Mouse (Mus musculus) cerebellum, adult 2 months (tissue): ENCODE data around the gene Mrpl44. TPM values are rescaled to one million over a fixed set of nuclear protein-coding genes. Genes with fewer than 3 reads are reported as not detected.
A peak's percentile ranks its signal among the peaks of the same experiment; 100 is the strongest.

Source experiments
- DNase-seq, 2 experiments: peaks; one replicate each; pipeline ENCODE4 v3.0.0; 2021
- H3K27ac ChIP-seq: fragments of 200-500 bp; 2 replicates; pipeline ENCODE4 v1.5.1; 2012; ENCODE audit warnings: low read length, control low read depth, inconsistent platforms; ENCODE audit not compliant: insufficient read depth
- H3K27me3 ChIP-seq: fragments of 200-500 bp; 2 replicates; pipeline ENCODE4 v1.6.1; 2012; ENCODE audit warnings: inconsistent platforms, mild to moderate bottlenecking, low read length, moderate library complexity; ENCODE audit not compliant: control insufficient read depth, insufficient read depth
- H3K4me1 ChIP-seq: fragments of 200-500 bp; 2 replicates; pipeline ENCODE4 v1.6.1; 2011; ENCODE audit warnings: low read length; ENCODE audit not compliant: control insufficient read depth, insufficient read depth
- H3K4me3 ChIP-seq: fragments of 200-500 bp; replicated peaks from 2 replicates; pipeline ENCODE3; 2011; ENCODE audit warnings: mild to moderate bottlenecking, low read depth, low read length, control low read depth; ENCODE audit not compliant: insufficient read depth
- CTCF ChIP-seq: fragments of 200-500 bp; IDR thresholded peaks from 2 replicates; pipeline ENCODE4 v1.5.1; 2011; ENCODE audit warnings: low read depth, mild to moderate bottlenecking, control low read depth, low read length, moderate library complexity, borderline replicate concordance; ENCODE audit not compliant: insufficient read depth
- POLR2A ChIP-seq: fragments of 200-500 bp; IDR thresholded peaks from 2 replicates; pipeline ENCODE4 v1.6.1; 2011; ENCODE audit warnings: low read length, control low read depth, borderline replicate concordance; ENCODE audit not compliant: insufficient read depth
- WGBS: fragments of 180-500 bp; shearing (Covaris S2); methylation state at CpG from one replicate; pipeline ENCODE4 v1.1.7; 2018; 5-methylcytosine and 5-hydroxymethylcytosine counted together
- polyA plus RNA-seq: library from polyadenylated mRNA; depleted of rRNA; stranded (reverse); fragments of >200 nt; gene quantifications from 2 replicates; pipeline ENCODE4 v1.2.3, GENCODE M21; 2012

Gene Mrpl44
- polyA plus RNA-seq, 1 experiment: 29.5 TPM

DNA sequence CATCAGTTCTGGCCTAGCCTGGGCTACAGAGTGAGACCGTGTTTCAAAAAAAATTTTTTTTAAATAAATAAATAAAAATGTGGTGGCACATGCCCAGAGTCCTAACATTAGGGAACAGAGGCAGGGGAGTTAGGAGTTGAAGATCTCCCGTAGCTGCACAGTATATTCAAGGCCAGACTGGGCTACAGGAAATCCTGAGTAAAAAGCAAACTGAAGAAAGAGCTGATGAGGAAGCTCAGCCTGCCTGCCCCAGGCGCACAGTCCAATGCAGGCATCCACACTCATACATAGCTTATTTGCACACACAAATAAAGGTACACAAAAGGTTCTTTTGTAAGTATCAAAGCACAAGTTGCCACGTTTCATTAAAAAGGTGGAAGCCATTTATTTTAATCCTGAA is 18.2 kb upstream of the Mrpl44 start:
- H3K4me3 ChIP-seq: no peak overlapping the region

DNA sequence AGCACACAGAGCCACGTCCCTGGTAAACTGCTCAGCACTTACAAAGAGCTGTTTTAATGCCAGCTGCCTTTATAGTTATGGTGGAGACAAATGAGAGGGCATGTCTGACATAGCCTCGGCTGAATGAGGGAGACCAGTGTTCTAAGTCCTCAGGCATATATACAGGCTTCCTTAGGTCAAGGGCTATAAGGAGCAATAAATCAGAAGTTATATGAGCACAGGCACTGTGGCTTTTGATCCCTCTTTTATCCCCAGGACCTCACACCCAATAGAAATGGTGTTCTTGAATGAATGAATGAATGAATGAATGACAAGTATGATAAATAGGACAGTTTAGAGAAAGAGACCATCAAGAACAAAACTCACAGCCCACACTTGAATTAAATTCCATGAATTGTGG is 16.8 kb upstream of the Mrpl44 start:
- Histone ChIP-seq H3K4me3 (no peak overlapping the region), H3K27me3 (no peaks in the 10 kb centered on the region), H3K4me1 (peaks cover 3% of the 10 kb centered on the region), H3K27ac (no peak overlapping the region)
- TF ChIP-seq POLR2A (no peak), CTCF (no peak)
- DNase-seq: no peak
- WGBS: 37% methylated on average over 2 of the region's 2 CpGs

More for the DNA sequence above, 18.2 kb upstream of the Mrpl44 start:
- DNase-seq: no peak
- WGBS: 81% methylated on average over 4 of the region's 4 CpGs
- TF ChIP-seq POLR2A (no peak), CTCF (no peak)
- H3K27ac ChIP-seq: no peak overlapping the region
- H3K27me3 ChIP-seq: no peaks in the 10 kb centered on the region
- H3K4me1 ChIP-seq: peaks cover 3% of the 10 kb centered on the region

DNA sequence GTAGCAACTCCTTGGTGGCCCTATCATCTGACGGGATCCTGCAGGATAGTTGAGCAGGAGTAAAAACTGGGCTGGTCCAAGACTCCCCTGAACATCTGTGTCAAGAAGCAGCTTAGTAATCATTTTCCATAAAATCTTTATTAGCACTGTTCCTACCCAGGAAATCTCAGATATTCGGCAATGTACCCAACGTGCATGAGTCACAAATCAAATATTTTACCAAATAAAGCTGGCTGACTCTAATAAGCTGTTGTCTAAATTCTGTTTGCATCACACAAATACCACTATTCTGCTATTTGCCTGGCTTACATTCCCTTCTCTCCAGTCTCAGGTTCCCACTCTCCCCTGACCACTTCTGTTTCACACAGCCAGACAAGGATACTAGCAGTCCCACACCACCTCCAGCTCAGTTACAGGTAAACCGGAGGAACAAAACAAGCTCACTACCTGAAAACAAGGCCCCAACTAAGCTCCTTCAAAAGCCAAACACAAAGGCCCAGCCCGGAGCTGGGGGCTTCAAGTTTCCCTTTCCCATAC is 16.3 kb upstream of the Mrpl44 start:
- H3K27me3 ChIP-seq: no peaks in the 10 kb centered on the region
- H3K27ac ChIP-seq: no peak overlapping the region
- H3K4me3 ChIP-seq: no peak overlapping the region
- peaks cover 3% of the 10 kb centered on the region for H3K4me1 ChIP-seq
- 67% methylated on average over 5 of the region's 5 CpGs for WGBS
- DNase-seq: no peak
- no peak for TF ChIP-seq POLR2A
- TF ChIP-seq CTCF: no peak

DNA sequence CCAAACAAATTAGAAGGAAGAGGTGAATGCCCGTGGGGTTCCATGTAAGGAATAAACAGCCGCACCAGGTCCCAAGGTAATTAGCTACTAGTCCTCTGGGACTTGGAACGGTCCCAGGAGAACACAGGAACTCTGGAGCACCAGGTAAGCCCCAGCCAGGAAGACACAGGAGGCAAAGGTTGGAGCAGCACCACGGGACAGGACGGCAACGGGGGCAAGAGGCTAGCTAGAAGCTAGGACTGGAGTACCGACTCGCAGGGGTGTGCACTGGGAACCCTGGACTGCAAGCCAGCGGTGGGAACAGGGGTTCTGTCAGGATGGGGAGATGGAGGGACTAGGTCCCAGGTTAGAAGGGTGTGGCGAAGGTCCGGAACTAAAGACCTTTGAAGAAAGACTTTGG is 15.2 kb upstream of the Mrpl44 start:
- peaks cover 3% of the 10 kb centered on the region for H3K4me1 ChIP-seq
- H3K27me3 ChIP-seq: no peaks in the 10 kb centered on the region
- peak; percentile 37 to 43 for DNase-seq
- 4% methylated on average over 11 of the region's 11 CpGs for WGBS
- TF ChIP-seq CTCF (no peak), POLR2A (no peak)
- H3K27ac ChIP-seq: 0 out of 2 replicates have a peak overlapping the region, but pooled peaks have one; percentile 46
- peak overlapping the region; percentile 86 for H3K4me3 ChIP-seq

DNA sequence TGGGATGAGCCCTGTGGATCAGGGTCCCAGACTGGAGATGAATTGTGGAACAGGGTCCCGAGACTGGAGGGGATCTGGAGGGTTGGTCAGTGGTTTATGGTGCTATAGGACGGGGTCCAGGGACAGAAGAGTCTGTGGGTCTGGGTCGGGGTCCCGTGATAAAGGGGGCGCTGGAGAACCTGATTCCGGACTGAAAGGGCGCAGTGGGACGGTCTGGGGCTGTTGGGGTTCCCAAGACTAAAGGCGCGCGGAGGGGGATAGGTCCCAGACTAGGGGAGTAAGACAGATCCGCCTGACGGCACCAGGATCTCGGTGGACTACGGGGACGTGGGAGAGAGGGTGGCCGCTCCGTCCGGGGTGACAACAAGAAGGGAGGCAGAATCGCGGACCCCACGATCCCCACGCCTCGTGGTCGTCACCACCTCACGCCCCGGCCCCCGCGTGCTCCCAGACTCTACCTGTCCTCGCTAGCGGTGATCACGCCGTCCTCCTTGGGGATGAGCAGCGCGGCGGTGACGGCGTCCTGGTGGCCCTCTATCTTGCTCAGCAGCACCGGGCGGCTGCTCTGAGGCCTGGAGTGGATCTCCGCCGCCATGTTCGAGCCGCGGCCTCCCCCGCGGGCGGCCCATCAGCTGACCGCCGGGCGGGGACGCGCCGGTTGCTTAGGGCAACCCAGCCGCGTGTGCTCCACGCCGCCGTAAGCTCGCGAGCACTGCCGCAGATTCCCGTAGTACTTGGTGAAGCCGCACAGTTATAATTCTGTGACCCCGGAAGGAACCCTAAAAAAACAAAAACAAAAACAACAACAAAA is 14.5 kb upstream of the Mrpl44 start:
- no peaks in the 10 kb centered on the region for H3K27me3 ChIP-seq
- H3K27ac ChIP-seq: peak overlapping the region; percentile 46
- TF ChIP-seq CTCF: no peak
- peak; percentile 68 for TF ChIP-seq POLR2A
- under 1% methylated on average over 65 of the region's 65 CpGs for WGBS
- DNase-seq: peak; percentile 81 to 86
- peaks cover 3% of the 10 kb centered on the region for H3K4me1 ChIP-seq
- peak overlapping the region; percentile 86 for H3K4me3 ChIP-seq

DNA sequence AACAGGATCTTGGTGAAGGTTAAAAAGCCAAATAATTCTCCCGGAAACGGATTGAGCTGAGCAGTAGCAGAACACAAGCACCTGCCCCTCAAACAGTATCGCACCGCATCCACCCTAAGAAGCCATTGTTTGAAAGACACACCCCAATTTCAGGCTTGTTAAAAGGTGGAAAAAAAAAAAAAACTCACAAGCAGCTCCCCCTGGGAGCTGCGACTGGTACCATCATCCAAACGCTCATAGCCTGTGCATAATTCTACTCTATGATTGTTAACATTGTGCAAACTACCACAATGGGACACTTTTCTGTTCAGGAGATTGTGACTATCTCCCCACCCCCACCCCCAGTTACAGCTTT is 13.9 kb upstream of the Mrpl44 start:
- DNase-seq: no peak
- no peak for TF ChIP-seq POLR2A
- no peak for TF ChIP-seq CTCF
- WGBS: 0% methylated on average over 6 of the region's 6 CpGs
- H3K4me1 ChIP-seq: peaks cover 3% of the 10 kb centered on the region
- H3K4me3 ChIP-seq: peak overlapping the region; percentile 86
- H3K27ac ChIP-seq: no peak overlapping the region
- no peaks in the 10 kb centered on the region for H3K27me3 ChIP-seq

DNA sequence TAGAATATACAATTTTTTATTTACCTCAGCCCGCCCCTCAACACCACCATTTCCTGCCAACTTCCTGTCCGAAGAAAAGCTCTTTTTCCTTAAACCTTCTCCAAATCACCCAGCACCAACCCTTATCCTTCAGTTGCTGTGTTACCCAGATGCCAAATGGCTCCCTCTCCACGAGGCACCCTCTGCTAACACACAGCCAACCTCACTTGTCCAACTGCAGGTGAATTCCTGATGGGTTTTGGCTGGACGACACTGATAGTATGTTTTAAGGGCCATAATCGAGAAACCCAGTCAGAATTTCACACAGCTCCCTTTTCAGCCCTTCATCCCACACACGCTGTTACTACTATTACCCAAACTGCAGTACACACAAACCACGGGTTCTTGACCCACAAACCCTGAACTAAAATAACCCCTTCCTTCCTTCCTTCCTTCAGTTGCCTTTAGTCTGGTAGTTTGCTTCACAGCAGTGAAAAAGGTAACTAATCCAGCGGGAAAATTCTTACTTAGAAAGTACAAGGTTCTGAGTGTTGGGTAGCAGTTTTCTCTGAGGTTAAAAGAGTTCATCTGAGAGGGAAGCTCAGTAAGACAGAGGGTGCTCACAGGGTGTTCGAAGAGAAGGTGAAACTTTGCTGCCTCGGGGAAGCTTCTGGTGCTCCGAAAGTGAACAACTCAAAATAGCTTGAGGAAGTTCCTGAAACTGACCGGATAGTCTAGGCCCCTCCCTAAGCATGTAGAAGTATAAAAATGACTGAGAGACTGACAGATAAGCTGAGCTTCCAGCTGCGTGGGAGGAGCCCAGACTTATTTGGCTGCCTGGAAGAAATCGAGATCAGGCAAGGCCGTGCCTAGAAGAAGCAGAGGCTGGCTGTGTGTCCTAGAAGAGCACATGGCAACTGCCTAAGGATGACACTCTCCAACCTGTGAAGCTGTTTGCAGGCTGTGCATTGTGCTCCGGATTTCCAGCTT is 13.3 kb upstream of the Mrpl44 start:
- 51% methylated on average over 16 of the region's 16 CpGs for WGBS
- H3K27ac ChIP-seq: no peak overlapping the region

More for the DNA sequence above, 13.3 kb upstream of the Mrpl44 start:
- Histone ChIP-seq H3K4me3 (peak overlapping the region; percentile 86), H3K27me3 (no peaks in the 10 kb centered on the region), H3K4me1 (peaks cover 3% of the 10 kb centered on the region)
- TF ChIP-seq CTCF (no peak), POLR2A (no peak)
- peak; percentile 14 to 17 for DNase-seq
